Mouse (Mus musculus) urinary bladder, adult 18-20 months (tissue): Measurements from ENCODE around the gene Pm20d1.

ENCODE experiments used
- DNase-seq, 2 experiments: peaks; one replicate each; pipeline ENCODE4 v3.0.0; 2022; ENCODE audit warnings: low spot score in 2 of 2, mixed read lengths in 2 of 2

The Pm20d1 gene

GRCm38 (mm10) chr1:131797202-131797909 lies at the start of gene Pm20d1:
Gene Pm20d1, plus strand, starts transcription at chr1:131797381.
- DNase-seq = peak; percentile 65 to 77

- DNase-seq = no peak
These were observed 49.4 kb upstream of the Pm20d1 start for GRCm38 (mm10) chr1:131747761-131748160.

- DNase-seq = no peak
These were observed 48.5 kb upstream of the Pm20d1 start for GRCm38 (mm10) chr1:131748636-131749035.

DNA sequence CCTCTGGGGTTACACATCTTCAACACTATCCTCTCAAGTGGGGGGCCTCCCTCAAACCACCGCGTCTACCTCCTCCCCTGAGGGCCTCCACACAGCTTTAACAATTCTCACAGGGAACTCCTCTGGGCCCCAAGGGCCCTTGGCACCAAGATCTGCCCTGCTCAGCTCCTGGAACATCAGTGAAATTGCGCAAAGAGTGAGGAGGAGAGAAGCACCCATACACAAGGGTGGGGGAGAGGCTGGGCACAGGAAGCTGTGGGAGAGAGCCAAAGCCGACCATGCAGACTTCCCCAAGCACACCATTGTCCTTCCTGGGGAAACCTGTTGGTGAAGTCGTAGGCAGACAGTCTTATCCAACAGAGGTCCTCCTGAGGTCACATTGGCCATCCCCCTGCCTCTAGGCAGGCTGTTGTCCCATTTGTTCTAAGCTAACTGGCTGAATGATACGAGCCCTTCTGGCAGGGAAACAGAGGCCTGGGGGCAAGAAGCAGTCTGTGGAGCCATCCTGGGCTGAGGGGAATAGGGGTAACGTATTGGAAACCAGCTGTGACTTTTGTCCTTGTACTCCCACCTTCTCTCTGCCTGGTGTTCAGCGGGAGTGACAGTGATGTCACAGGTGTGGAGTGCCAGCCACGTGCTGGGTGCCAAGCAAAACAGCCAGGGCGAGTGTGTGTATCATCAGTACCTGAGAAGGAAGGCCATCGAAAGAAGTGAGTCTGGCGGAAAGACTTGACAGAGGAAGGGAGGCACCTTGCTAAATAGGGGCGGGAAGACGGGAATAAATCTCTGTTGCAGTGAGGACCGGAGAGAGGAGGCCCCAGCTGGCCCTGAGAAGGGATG lies 47.3 kb upstream of the Pm20d1 start:
- no peak for DNase-seq

- DNase-seq = no peak
These were observed 45.8 kb upstream of the Pm20d1 start for GRCm38 (mm10) chr1:131751181-131751890.

GRCm38 (mm10) chr1:131751891-131752311 lies 45.3 kb upstream of the Pm20d1 start:
- DNase-seq = no peak

DNA sequence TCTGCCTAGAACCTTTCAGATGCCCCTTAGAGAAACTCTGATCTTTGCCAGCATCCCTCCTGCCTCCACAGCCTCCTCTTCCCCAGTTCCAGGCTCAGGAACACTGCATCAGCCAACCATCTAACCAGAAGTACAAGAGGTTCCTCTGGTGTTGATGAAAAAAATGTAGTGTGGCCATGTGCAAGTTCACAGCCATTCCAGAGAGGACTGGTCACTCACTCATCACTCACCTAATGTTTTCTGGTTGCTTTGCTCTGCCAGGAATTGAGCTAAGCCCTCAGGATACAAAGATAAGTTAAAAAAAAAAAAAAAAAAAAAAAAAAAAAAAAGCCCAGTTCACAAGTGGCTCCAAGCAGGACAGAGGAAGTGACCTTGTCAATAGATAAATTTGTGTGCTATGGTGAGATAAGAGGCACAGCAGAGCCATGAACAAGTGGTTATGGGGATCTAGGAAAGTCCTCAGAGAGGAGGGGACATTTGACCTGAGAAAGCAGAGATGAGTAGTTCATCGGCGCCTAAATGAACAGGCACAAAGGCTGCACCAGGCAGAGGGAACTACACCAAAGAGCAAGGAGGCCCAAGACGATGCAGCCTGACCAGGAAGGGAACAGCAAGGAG lies 42.9 kb upstream of the Pm20d1 start:
- DNase-seq = no peak

GRCm38 (mm10) chr1:131754916-131755315 lies 42.3 kb upstream of the Pm20d1 start:
- no peak for DNase-seq

DNA sequence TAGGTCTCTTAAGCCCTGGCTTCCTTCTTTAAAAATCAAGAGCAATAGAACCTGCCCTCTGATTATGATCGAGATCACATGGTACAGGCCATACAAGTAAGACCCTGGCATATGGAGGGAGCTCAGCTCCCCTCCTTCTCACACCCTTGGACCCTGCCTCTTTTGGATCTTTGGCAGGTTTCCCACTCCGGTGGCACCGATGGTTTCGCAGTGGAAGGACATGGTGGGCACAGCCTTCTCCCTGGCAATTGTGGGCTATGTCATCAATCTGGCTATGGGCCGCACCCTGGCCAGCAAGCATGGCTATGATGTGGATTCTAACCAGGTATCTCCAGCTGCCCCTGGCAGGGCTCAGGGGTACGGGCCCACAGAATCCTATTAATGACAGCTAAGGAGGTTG lies 40.0 kb upstream of the Pm20d1 start:
- DNase-seq = no peak

DNA sequence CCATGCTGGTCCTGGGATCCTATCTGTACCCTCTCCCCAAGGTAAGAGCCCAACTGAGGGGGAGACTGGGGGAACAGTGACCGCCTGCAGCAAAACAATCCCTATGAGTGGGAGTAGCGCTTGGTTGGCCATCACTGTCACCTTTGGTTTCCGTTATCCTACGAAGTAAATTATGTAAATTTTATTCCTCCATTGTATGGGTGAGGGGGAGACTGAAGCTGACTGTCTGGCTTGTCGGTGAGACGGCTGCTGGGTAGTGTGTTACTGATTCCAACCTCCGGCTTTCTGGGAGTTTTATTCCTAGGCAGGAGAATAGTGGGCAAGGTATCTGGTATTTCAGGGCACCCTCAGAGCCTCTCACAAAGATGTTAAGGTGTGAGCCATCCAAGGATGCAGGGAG lies 38.4 kb upstream of the Pm20d1 start:
- DNase-seq = no peak

DNA sequence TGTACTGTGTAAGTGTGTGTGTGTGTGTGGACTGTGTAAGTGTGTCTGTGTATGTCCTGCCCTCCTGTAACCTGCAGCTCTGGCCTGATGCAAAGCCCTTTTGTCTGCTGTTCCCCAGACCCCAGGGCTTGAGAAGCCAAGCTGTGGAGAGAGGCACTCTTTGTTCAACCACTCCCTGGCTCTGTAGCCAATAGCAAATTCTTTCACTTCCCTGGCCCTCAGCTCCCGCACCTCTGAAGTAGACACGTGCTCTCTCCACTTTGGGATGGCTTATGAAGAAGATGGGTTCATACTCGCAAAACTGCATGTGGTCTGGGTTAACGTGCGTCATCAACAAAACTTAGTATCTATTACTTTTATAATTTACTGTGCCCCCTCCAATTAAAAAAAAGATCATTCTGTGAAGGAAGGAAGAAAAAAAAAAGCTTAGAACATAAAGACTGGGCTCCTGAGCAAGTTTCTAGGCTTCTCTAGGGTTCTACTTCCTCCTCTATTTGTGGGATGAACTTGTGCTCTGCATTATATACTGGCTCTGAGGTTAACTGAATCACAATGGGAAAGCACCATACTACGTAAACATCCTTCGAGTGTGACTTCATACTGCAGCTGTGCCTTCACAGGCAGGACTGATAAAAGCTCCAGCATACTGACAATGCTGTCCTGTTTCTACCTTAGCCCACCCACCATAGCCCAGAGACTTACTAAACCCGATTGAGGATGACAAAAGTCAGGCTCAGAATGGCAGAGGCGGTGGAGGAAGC lies 37.3 kb upstream of the Pm20d1 start:
- no peak for DNase-seq

- DNase-seq = no peak
These were observed 36.8 kb upstream of the Pm20d1 start for GRCm38 (mm10) chr1:131760428-131760820.

- DNase-seq = no peak
These were observed 35.9 kb upstream of the Pm20d1 start for GRCm38 (mm10) chr1:131761079-131761831.

GRCm38 (mm10) chr1:131763683-131764082 lies 33.5 kb upstream of the Pm20d1 start:
- DNase-seq = no peak

- DNase-seq = no peak
These were observed 32.4 kb upstream of the Pm20d1 start for GRCm38 (mm10) chr1:131764581-131765338.

DNA sequence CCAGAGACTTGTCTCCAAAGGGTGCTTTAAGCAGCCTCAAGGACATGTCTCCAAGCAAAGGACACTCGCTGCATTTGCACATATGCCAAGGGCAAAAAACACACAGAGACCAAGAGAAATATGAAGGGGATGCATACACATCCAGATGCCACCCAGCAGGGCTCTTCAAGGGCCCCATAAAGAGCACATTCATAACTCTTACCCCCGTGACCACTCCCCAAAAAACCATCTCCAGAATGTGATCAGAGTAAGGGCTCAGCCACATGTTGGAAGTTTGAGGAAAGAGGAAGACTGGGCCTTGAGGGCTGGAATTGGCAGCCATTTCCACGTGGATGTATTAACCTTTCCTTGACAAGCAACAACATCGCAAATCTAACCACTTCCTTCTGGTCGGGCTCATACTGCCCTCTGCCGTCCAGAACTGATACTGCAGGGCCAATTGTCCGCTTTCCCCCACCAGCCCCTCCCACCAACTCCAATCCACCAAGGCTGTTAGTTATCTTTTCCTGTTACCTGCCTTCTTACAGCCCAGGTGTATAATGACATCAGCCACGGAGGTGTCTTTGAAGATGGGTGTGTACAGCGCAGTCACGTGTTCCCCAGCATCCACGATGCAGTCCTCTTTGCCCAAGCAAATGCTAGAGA lies 31.7 kb upstream of the Pm20d1 start:
- DNase-seq = peak; percentile 53 to 67

DNA sequence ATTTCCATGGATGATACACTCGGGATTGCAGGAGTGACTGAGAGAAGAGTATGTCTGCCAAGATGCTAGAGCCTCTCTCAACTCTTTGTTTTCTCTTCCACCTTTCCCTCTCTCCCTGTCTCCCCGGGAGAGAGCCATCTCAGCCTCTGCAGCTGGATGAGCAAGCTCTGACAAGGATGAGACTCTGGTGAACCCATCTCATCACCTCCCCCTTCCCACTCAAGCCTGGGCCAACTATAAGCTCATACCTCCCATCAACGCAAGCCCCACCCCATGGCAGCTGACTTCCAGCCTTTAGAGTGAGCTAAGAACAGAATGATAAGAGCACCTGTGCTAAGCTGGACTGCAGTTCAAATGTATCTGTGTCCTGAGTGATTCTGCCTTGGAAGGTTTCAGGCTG lies 27.9 kb upstream of the Pm20d1 start:
- no peak for DNase-seq

- DNase-seq = no peak
These were observed 26.5 kb upstream of the Pm20d1 start for GRCm38 (mm10) chr1:131770656-131771055.

DNA sequence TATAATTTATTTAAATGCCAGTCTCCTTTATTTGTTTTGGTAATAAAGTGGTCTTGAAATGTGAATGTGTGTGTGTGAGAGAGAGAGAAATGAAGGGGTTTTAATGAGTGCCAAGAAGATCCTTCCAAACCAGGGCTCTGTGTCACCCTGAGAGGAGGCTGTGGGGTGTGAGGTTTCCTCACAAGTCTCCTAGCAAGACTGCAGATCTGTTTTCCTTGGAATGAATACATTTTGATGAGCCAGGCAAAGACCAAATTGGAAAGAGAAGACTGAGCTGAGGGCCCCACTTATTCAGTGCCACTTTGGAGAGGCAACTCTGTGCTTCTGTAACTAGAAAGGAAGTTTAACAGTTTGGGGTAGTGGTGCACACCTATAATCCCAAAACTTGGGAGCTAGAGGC lies 25.7 kb upstream of the Pm20d1 start:
- DNase-seq = no peak
